Mouse (Mus musculus) CH12.LX (cell line): ENCODE measurements around the gene Wnt7a. TPM values are rescaled to one million over a fixed set of nuclear protein-coding genes. Genes with fewer than 3 reads are reported as not detected.

Experiments used
- DNase-seq: peaks from one replicate; pipeline ENCODE4 v3.0.0-alpha.2; 2013; ENCODE audit errors: extremely low read depth
- H3K27ac ChIP-seq: 2 replicates; pipeline ENCODE4 v1.5.1; 2012; ENCODE audit warnings: low read depth, mild to moderate bottlenecking, control low read depth, moderate library complexity; ENCODE audit not compliant: insufficient read depth
- H3K27me3 ChIP-seq: replicated peaks from 2 replicates; pipeline ENCODE3; 2012; ENCODE audit warnings: inconsistent platforms
- H3K36me3 ChIP-seq, 2 experiments: replicated peaks in 1 of 2; 2 replicates each; pipeline versions ENCODE3 to v1.6.1; 2012; ENCODE audit warnings: inconsistent platforms in 1 of 2, low read length in 1 of 2, mild to moderate bottlenecking in 1 of 2, mixed read lengths in 1 of 2, moderate library complexity in 1 of 2; ENCODE audit not compliant: control insufficient read depth in 1 of 2, insufficient read depth in 1 of 2
- H3K4me1 ChIP-seq, 2 experiments: 2 replicates each; pipeline ENCODE4 v1.6.1; 2012; ENCODE audit warnings: inconsistent platforms in 1 of 2, moderate library complexity in 1 of 2; ENCODE audit not compliant: insufficient read depth in 2 of 2, control insufficient read depth in 1 of 2
- H3K4me2 ChIP-seq: 2 replicates; pipeline ENCODE4 v1.6.1; 2012; ENCODE audit warnings: low read depth, mild to moderate bottlenecking, control low read depth; ENCODE audit not compliant: poor library complexity, insufficient read depth, severe bottlenecking
- H3K4me3 ChIP-seq, 3 experiments: fragments of 150-350 bp in 1 of 3; sonication (generic) in 1 of 3; replicated peaks in 1 of 3; 2 replicates each; pipeline versions ENCODE3 to v1.5.1; 2011 to 2012; ENCODE audit warnings: low read depth in 2 of 3, low read length in 2 of 3, mild to moderate bottlenecking in 2 of 3, moderate library complexity in 2 of 3, control low read depth in 1 of 3, improper control_type of control experiment in 1 of 3, inconsistent platforms in 1 of 3, mixed read lengths in 1 of 3; ENCODE audit not compliant: poor library complexity in 1 of 3
- H3K79me2 ChIP-seq: replicated peaks from 2 replicates; pipeline ENCODE4 v1.6.1; 2012; ENCODE audit warnings: mild to moderate bottlenecking, moderate library complexity; ENCODE audit not compliant: control insufficient read depth, poor library complexity, insufficient read depth, severe bottlenecking; ENCODE audit errors: extremely low read depth
- H3K9ac ChIP-seq: 2 replicates; pipeline ENCODE4 v1.6.1; 2012; ENCODE audit warnings: low read depth, mild to moderate bottlenecking, control low read depth, moderate library complexity; ENCODE audit not compliant: insufficient read depth
- H3K9me3 ChIP-seq: replicated peaks from 2 replicates; pipeline ENCODE3; 2012; ENCODE audit warnings: low read length, inconsistent platforms, mixed read lengths
- BHLHE40 ChIP-seq: IDR thresholded peaks from 2 replicates; pipeline ENCODE4 v1.6.1; 2011; ENCODE audit warnings: mild to moderate bottlenecking, low read depth, low read length, improper control_type of control experiment
- ETS1 ChIP-seq: conservative IDR thresholded peaks from 2 replicates; pipeline ENCODE4 v1.6.1; 2012; ENCODE audit warnings: low read depth, mild to moderate bottlenecking, inconsistent platforms, low read length, improper control_type of control experiment, moderate library complexity
- IRF4 ChIP-seq: IDR thresholded peaks from 2 replicates; pipeline ENCODE4 v1.6.1; 2014; ENCODE audit warnings: low read depth, mild to moderate bottlenecking, inconsistent platforms, low read length, improper control_type of control experiment
- KAT2A ChIP-seq: IDR thresholded peaks from 2 replicates; pipeline ENCODE4 v1.6.1; 2012; ENCODE audit warnings: low read length, improper control_type of control experiment, inconsistent platforms; ENCODE audit not compliant: insufficient replicate concordance
- MAX ChIP-seq: IDR thresholded peaks from 2 replicates; pipeline ENCODE4 v1.6.1; 2011; ENCODE audit warnings: low read length, improper control_type of control experiment
- MAZ ChIP-seq: IDR thresholded peaks from 2 replicates; pipeline ENCODE4 v1.6.1; 2012; ENCODE audit warnings: low read depth, mild to moderate bottlenecking, inconsistent platforms, low read length, improper control_type of control experiment, moderate library complexity
- MXI1 ChIP-seq: IDR thresholded peaks from 2 replicates; pipeline ENCODE4 v1.6.1; 2011; ENCODE audit warnings: mild to moderate bottlenecking, low read depth, low read length, improper control_type of control experiment
- MYC ChIP-seq: IDR thresholded peaks from 2 replicates; pipeline ENCODE4 v1.6.1; 2011; ENCODE audit warnings: low read depth, mild to moderate bottlenecking, improper control_type of control experiment, low read length
- NELFE ChIP-seq: IDR thresholded peaks from 2 replicates; pipeline ENCODE4 v1.6.1; 2011; ENCODE audit warnings: low read depth, low read length, improper control_type of control experiment
- POLR2AphosphoS2 ChIP-seq: IDR thresholded peaks from 2 replicates; pipeline ENCODE4 v1.6.1; 2011; ENCODE audit warnings: low read depth, low read length, improper control_type of control experiment
- RAD21 ChIP-seq: IDR thresholded peaks from 2 replicates; pipeline ENCODE4 v1.6.1; 2011; ENCODE audit warnings: low read depth, mild to moderate bottlenecking, low read length, improper control_type of control experiment, moderate library complexity
- RCOR1 ChIP-seq: conservative IDR thresholded peaks from 2 replicates; pipeline ENCODE4 v1.6.1; 2012; ENCODE audit warnings: low read depth, mild to moderate bottlenecking, inconsistent platforms, low read length, improper control_type of control experiment
- SMC3 ChIP-seq: IDR thresholded peaks from 2 replicates; pipeline ENCODE4 v1.6.1; 2011; ENCODE audit warnings: low read depth, low read length, improper control_type of control experiment
- UBTF ChIP-seq: IDR thresholded peaks from 2 replicates; pipeline ENCODE4 v1.6.1; 2012; ENCODE audit warnings: low read depth, mild to moderate bottlenecking, inconsistent platforms, low read length, improper control_type of control experiment, moderate library complexity
- USF1 ChIP-seq: IDR thresholded peaks from 2 replicates; pipeline ENCODE4 v1.6.1; 2014; ENCODE audit warnings: low read depth, mild to moderate bottlenecking, inconsistent platforms, low read length, improper control_type of control experiment
- ZC3H11A ChIP-seq: IDR thresholded peaks from 2 replicates; pipeline ENCODE4 v1.6.1; 2012; ENCODE audit warnings: low read depth, mild to moderate bottlenecking, inconsistent platforms, low read length, improper control_type of control experiment
- ZMIZ1 ChIP-seq: IDR thresholded peaks from 2 replicates; pipeline ENCODE4 v1.6.1; 2012; ENCODE audit warnings: low read depth, mild to moderate bottlenecking, inconsistent platforms, low read length, improper control_type of control experiment
- dilution Hi-C: fragments of 300-500 bp; cut with MboI; formaldehyde crosslinking; loops from 2 replicates; pipeline ENCODE4 v1.14.3; 2020; ENCODE audit warnings: low sequenced_read_pairs; ENCODE audit not compliant: extremely low pct_unique_long_range_greater_than_20kb, extremely low pct_ligation_motif_present
- in situ Hi-C: fragments of 300-500 bp; cut with MboI; formaldehyde crosslinking; loops from 3 replicates; pipeline ENCODE4 v1.14.3; 2019; ENCODE audit warnings: low sequenced_read_pairs, low pct_ligation_motif_present, low pct_unique_long_range_greater_than_20kb, mixed read lengths
- polyA plus RNA-seq: library from polyadenylated mRNA; unstranded; fragments of >175 nt; gene quantifications from 2 replicates; pipeline ENCODE4 v1.2.1, GENCODE M21; 2012; ENCODE audit warnings: low read depth; ENCODE audit not compliant: insufficient read length
- total RNA-seq, 2 experiments: library from RNA; depleted of rRNA; stranded (reverse); fragments of 300-350 nt in 1 of 2; fragments of >200 nt in 1 of 2; gene quantifications; 2 replicates each; pipeline ENCODE4 v1.2.3; 2012 to 2014

The Wnt7a gene
- total and polyA plus RNA-seq, 3 experiments: not detected

DNA sequence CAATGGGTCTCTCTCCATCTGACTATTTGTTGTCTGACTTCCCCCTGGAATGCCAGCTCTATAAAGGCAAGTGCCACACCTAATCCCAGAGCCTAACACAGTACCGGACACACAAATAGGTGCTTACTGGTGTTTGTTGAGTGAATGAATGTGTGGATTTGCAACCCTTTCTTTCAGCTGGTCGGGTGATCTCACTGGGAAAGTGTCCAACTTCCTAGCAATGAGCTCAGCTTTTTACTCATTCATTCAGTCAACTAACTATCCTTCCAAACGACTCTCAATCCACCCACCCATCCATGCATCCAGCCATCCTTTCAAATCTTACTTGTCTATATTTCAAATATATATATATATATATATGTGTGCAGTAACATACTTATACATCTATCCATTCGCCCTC is 31.3 kb downstream of the Wnt7a start:
- Histone ChIP-seq H3K79me2 (no peaks in the 10 kb centered on the region), H3K4me2 (no peak overlapping the region), H3K4me1 (no peaks in the 10 kb centered on the region), H3K9me3 (no peaks in the 10 kb centered on the region), H3K4me3 (no peak overlapping the region), H3K9ac (no peak overlapping the region), H3K36me3 (no peaks in the 10 kb centered on the region), H3K27me3 (peaks cover 95% of the 10 kb centered on the region), H3K27ac (no peak overlapping the region)
- TF ChIP-seq MAZ (no peak), MAX (no peak), SMC3 (no peak), ZC3H11A (no peak), BHLHE40 (no peak), POLR2AphosphoS2 (no peak), USF1 (no peak), ETS1 (no peak), IRF4 (no peak), ZMIZ1 (no peak), UBTF (no peak), MXI1 (no peak), RCOR1 (no peak), MYC (no peak), RAD21 (no peak)
- dilution Hi-C loops: no loop called here
- DNase-seq: no peak
- in situ Hi-C loops: no loop called here

GRCm38 (mm10) chr6:91379266-91379665 is 31.9 kb downstream of the Wnt7a start:
- in situ Hi-C loops (no loop called here), dilution Hi-C loops (no loop called here)
- H3K4me1 ChIP-seq: no peaks in the 10 kb centered on the region
- H3K79me2 ChIP-seq: no peaks in the 10 kb centered on the region
- no peak overlapping the region for H3K27ac ChIP-seq
- no peak overlapping the region for H3K9ac ChIP-seq
- no peak for DNase-seq
- peaks cover 94% of the 10 kb centered on the region for H3K27me3 ChIP-seq
- TF ChIP-seq NELFE (no peak), KAT2A (no peak)
- no peaks in the 10 kb centered on the region for H3K9me3 ChIP-seq
- H3K4me3 ChIP-seq: no peak overlapping the region
- no peaks in the 10 kb centered on the region for H3K36me3 ChIP-seq
- H3K4me2 ChIP-seq: no peak overlapping the region
